Mouse (Mus musculus): ENCODE data around the gene Cd72. TPM values are rescaled to one million over a fixed set of nuclear protein-coding genes. Genes with fewer than 3 reads are reported as not detected.

Gene Cd72
- polyA plus RNA-seq (2011; ENCODE audit: insufficient read depth, insufficient read length, low read depth, missing spikeins), result not detected in 2 replicates

GRCm38 (mm10) chr4:43454041-43454836 is at the start of gene Cd72:
Cd72 (minus strand) TSS chr4:43454628.
- H3K9me3 ChIP-seq (replicated peaks; ENCODE audit: control insufficient read depth, insufficient read depth, low read length, poor library complexity, severe bottlenecking), result no peaks in the 10 kb centered on the region
- no peak within 1 kb of the TSS for H3K9ac ChIP-seq (ENCODE audit: low read depth, poor library complexity, severe bottlenecking)
- TF ChIP-seq EP300 (IDR thresholded peaks at IDR 0.05; ENCODE audit: insufficient read depth, low read depth, low read length) (no peak), CTCF (IDR thresholded peaks at IDR 0.05; ENCODE audit: low read depth, low read length) (no peak), POLR2A (IDR thresholded peaks at IDR 0.05; ENCODE audit: insufficient read depth, low read length) (no peak)
- no peaks in the 10 kb centered on the region for H3K4me1 ChIP-seq (ENCODE audit: control insufficient read depth, insufficient read depth, low read length)
- H3K27me3 ChIP-seq (ENCODE audit: control insufficient read depth, insufficient read depth, low read length, poor library complexity, severe bottlenecking), result no peaks in the 10 kb centered on the region
- H3K36me3 ChIP-seq (ENCODE audit: control insufficient read depth, insufficient read depth, low read length, poor library complexity, severe bottlenecking), result no peaks in the 10 kb centered on the region
- no peak within 1 kb of the TSS for H3K4me3 ChIP-seq (ENCODE audit: low read depth, low read length)
- H3K27ac ChIP-seq (ENCODE audit: insufficient read depth, low read length), result no peak within 1 kb of the TSS

- no peaks in the 10 kb centered on the region for H3K4me1 ChIP-seq (ENCODE audit: control insufficient read depth, insufficient read depth, low read length)
- TF ChIP-seq POLR2A (IDR thresholded peaks at IDR 0.05; ENCODE audit: insufficient read depth, low read length) (no peak), CTCF (IDR thresholded peaks at IDR 0.05; ENCODE audit: low read depth, low read length) (no peak), EP300 (IDR thresholded peaks at IDR 0.05; ENCODE audit: insufficient read depth, low read depth, low read length) (no peak)
- no peaks in the 10 kb centered on the region for H3K9me3 ChIP-seq (replicated peaks; ENCODE audit: control insufficient read depth, insufficient read depth, low read length, poor library complexity, severe bottlenecking)
- no peak overlapping the region for H3K4me3 ChIP-seq (ENCODE audit: low read depth, low read length)
- no peak overlapping the region for H3K27ac ChIP-seq (ENCODE audit: insufficient read depth, low read length)
- no peak overlapping the region for H3K9ac ChIP-seq (ENCODE audit: low read depth, poor library complexity, severe bottlenecking)
- no peaks in the 10 kb centered on the region for H3K27me3 ChIP-seq (ENCODE audit: control insufficient read depth, insufficient read depth, low read length, poor library complexity, severe bottlenecking)
- H3K36me3 ChIP-seq (ENCODE audit: control insufficient read depth, insufficient read depth, low read length, poor library complexity, severe bottlenecking), result no peaks in the 10 kb centered on the region
These were observed 49.1 kb upstream of the Cd72 start for GRCm38 (mm10) chr4:43503506-43503905.

- Histone ChIP-seq H3K36me3 (ENCODE audit: control insufficient read depth, insufficient read depth, low read length, poor library complexity, severe bottlenecking) (no peaks in the 10 kb centered on the region), H3K4me3 (ENCODE audit: low read depth, low read length) (no peak overlapping the region), H3K4me1 (ENCODE audit: control insufficient read depth, insufficient read depth, low read length) (no peaks in the 10 kb centered on the region), H3K9ac (ENCODE audit: low read depth, poor library complexity, severe bottlenecking) (no peak overlapping the region), H3K27me3 (ENCODE audit: control insufficient read depth, insufficient read depth, low read length, poor library complexity, severe bottlenecking) (no peaks in the 10 kb centered on the region), H3K27ac (ENCODE audit: insufficient read depth, low read length) (no peak overlapping the region), H3K9me3 (replicated peaks; ENCODE audit: control insufficient read depth, insufficient read depth, low read length, poor library complexity, severe bottlenecking) (no peaks in the 10 kb centered on the region)
- no peak for TF ChIP-seq CTCF (IDR thresholded peaks at IDR 0.05; ENCODE audit: low read depth, low read length)
- TF ChIP-seq POLR2A (IDR thresholded peaks at IDR 0.05; ENCODE audit: insufficient read depth, low read length), result no peak
- no peak for TF ChIP-seq EP300 (IDR thresholded peaks at IDR 0.05; ENCODE audit: insufficient read depth, low read depth, low read length)
These were observed 48.6 kb upstream of the Cd72 start for GRCm38 (mm10) chr4:43503041-43503440.

GRCm38 (mm10) chr4:43499407-43500333 is 45.2 kb upstream of the Cd72 start, which contains the start of gene Arhgef39:
Arhgef39 (minus strand) TSS chr4:43499695.
- TF ChIP-seq POLR2A (IDR thresholded peaks at IDR 0.05; ENCODE audit: insufficient read depth, low read length) (peak; percentile 66), EP300 (IDR thresholded peaks at IDR 0.05; ENCODE audit: insufficient read depth, low read depth, low read length) (0 out of 2 replicates have a peak, but pooled peaks have one; percentile 3), CTCF (IDR thresholded peaks at IDR 0.05; ENCODE audit: low read depth, low read length) (no peak)
- H3K4me3 ChIP-seq (ENCODE audit: low read depth, low read length), result peak within 1 kb of the TSS; percentile 80
- no peaks in the 10 kb centered on the region for H3K9me3 ChIP-seq (replicated peaks; ENCODE audit: control insufficient read depth, insufficient read depth, low read length, poor library complexity, severe bottlenecking)
- H3K9ac ChIP-seq (ENCODE audit: low read depth, poor library complexity, severe bottlenecking), result peak within 1 kb of the TSS; percentile 78
- H3K27ac ChIP-seq (ENCODE audit: insufficient read depth, low read length), result no peak within 1 kb of the TSS
- no peaks in the 10 kb centered on the region for H3K27me3 ChIP-seq (ENCODE audit: control insufficient read depth, insufficient read depth, low read length, poor library complexity, severe bottlenecking)
- H3K4me1 ChIP-seq (ENCODE audit: control insufficient read depth, insufficient read depth, low read length), result no peaks in the 10 kb centered on the region
- 0 out of 2 replicates have a peak, but pooled peaks cover 5% of the 10 kb centered on the region for H3K36me3 ChIP-seq (ENCODE audit: control insufficient read depth, insufficient read depth, low read length, poor library complexity, severe bottlenecking)

- no peaks in the 10 kb centered on the region for H3K27me3 ChIP-seq (ENCODE audit: control insufficient read depth, insufficient read depth, low read length, poor library complexity, severe bottlenecking)
- no peak overlapping the region for H3K27ac ChIP-seq (ENCODE audit: insufficient read depth, low read length)
- H3K9ac ChIP-seq (ENCODE audit: low read depth, poor library complexity, severe bottlenecking), result peak overlapping the region; percentile 78
- peak overlapping the region; percentile 80 for H3K4me3 ChIP-seq (ENCODE audit: low read depth, low read length)
- TF ChIP-seq EP300 (IDR thresholded peaks at IDR 0.05; ENCODE audit: insufficient read depth, low read depth, low read length) (no peak), CTCF (IDR thresholded peaks at IDR 0.05; ENCODE audit: low read depth, low read length) (peak; percentile 55)
- H3K9me3 ChIP-seq (replicated peaks; ENCODE audit: control insufficient read depth, insufficient read depth, low read length, poor library complexity, severe bottlenecking), result no peaks in the 10 kb centered on the region
- no peaks in the 10 kb centered on the region for H3K4me1 ChIP-seq (ENCODE audit: control insufficient read depth, insufficient read depth, low read length)
- 0 out of 2 replicates have a peak, but pooled peaks cover 5% of the 10 kb centered on the region for H3K36me3 ChIP-seq (ENCODE audit: control insufficient read depth, insufficient read depth, low read length, poor library complexity, severe bottlenecking)
These were observed 44.6 kb upstream of the Cd72 start for GRCm38 (mm10) chr4:43498983-43499382.

Measured in ES-Bruce4 (cell line).